ENCODE assay signal across 12 mouse cellular contexts in the genomic region with DNA sequence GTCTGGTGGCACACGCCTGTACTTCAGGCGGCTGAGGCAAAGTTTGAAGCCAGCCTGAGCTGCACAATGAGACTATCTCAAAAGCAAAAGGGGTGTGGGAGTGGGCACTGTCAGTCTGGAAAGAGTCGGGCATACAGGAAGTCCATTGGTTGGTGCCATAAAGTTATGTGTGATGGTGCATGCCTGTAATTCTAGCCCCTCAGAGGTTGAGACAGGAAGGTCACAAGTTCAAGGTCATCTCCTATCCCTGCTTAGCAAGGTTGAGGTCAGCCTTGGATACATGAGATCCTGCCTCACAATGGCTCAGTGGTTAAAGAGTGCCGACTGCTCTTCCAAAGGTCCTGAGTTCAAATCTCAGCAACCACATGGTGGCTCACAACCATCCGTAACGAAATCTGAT.
"Had no signal": no experiment of that assay in that cellular context is flagged by ENCODE, and none has a peak within 500 bp of the region (broad histone marks: within the 10 kb centered on the region; RNA-seq: fewer than 3 reads in every experiment).

No protein-coding gene starts in this region.

- H3K9ac ChIP-seq: limb, embryonic 13.5 days; liver, embryonic 14.5 days; midbrain, embryonic 13.5 days had no signal

- H3K4me2 ChIP-seq: limb, embryonic 13.5 days; midbrain, embryonic 13.5 days had no signal

- H3K4me1 ChIP-seq: limb, embryonic 13.5 days had no signal

- DNase-seq: kidney, adult 11 months; kidney, postnatal 25 days; left cerebral cortex, postnatal 4 days; lung, adult 2 months; lung, postnatal 36 days; right cerebral cortex, adult 18-20 months; right cerebral cortex, postnatal 25 days; thymus, postnatal 36 days had no signal

- H3K27me3 ChIP-seq: limb, embryonic 13.5 days; midbrain, embryonic 13.5 days had no signal

- ATAC-seq: lung, postnatal 0 days; midbrain, embryonic 13.5 days had no signal

- H3K4me3 ChIP-seq: limb, embryonic 13.5 days; midbrain, embryonic 13.5 days had no signal

- H3K27ac ChIP-seq: limb, embryonic 13.5 days; liver, embryonic 14.5 days; midbrain, embryonic 13.5 days had no signal

- H3K9me3 ChIP-seq: limb, embryonic 13.5 days; midbrain, embryonic 13.5 days had no signal
